Mouse (Mus musculus) c-Kit-positive CD71-negative TER-119-negative erythroid progenitor cells, embryonic 14.5 days (primary cell): ENCODE results near the gene Klrb1a.

ENCODE experiments used
- DNase-seq: peaks from one replicate; pipeline ENCODE4 v3.0.0-alpha.2; 2013; ENCODE audit warnings: low read depth

Klrb1a gene

DNA sequence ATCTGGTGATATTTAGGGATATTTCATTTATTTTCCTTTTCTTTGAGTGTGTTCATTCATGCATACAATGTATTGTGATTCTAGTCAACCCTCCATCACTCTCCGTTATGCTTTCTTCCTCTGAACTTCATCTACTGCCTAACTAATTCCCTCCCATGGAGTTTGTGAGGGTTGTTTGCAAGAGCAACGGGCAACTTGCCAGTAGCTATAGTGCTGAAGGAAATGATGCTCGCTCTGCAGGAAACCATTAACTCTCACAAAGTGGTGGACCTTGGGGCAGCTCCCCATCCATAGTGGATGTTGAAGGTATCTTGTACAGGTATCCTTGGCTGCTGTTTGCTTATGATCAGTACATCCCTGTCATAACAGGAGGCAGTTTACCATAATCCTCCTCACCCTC is 21.3 kb downstream of the Klrb1a start:
- no peak for DNase-seq

DNA sequence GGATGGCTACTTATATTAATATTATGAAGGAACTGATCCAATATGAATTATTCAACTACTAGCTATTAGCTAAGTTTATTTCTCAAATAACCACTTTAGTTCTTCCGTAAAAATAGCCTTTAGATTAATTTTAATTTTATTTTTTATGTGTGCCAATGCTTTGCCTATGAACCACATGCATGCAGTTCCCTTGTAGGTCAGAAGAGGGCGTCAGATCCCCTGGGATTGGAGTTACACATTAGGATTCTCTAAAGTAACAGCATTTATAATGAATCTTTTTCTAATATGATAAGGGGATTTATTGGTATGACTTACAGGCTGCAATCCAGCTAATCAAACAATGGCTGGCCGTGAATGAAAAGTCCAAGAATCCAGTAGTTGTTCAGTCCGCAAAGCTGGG is 23.8 kb downstream of the Klrb1a start:
- DNase-seq = no peak

DNA sequence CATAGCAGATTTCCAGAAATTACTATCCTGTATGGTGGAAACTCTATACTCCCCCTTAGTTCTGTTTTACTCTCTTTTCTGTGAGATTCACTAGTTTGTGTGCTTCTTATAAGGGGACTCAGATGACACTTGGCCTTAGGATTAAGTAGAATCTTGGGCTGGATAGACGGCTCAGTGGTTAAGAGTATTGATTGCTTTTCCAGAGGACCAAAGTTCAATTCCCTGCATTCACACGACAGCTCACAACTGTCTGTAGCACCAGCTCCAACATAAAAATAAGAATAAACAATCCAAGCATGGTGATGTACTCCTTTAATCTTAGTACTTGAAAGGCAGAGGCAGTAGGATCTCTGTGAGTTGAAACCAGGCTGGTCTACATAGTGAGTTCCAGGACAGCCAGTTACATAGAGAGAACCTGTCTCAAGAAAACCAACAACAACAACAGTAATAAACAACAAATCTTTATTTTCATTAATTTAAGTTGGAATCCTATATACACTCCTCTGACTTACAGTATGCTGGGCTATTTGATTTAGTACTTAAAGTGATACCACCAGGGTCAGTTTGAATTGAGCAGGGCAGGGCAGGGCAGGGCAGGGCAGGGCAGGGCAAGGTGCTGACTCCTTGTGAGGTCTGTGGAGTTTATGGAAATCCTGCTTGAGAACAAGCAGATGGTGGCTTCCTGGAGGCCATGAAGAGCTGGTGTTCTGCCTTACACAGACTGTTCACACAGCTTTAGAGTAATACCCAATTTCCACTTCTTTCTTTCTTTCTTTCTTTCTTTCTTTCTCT is 24.9 kb downstream of the Klrb1a start:
- no peak for DNase-seq

DNA sequence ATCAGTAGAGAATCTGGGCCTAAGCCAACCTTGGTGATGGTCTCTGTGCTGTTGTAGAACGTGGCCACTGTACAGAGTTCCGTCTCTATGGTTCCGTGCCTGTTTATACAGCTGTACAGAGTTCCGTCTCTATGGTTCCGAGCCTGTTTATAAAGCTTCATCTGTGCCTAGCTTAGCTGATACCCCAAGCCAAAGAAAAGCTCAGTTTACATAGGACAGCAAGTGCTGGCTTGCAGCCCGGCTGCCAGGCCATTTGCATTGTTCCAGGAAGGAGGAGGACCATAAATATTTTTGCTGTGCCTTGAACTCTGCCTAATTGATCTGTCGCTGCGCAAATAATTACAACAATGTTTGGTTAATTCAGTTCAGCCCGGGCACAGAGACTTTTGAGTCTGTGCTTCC is 26.2 kb downstream of the Klrb1a start:
- DNase-seq = no peak

DNA sequence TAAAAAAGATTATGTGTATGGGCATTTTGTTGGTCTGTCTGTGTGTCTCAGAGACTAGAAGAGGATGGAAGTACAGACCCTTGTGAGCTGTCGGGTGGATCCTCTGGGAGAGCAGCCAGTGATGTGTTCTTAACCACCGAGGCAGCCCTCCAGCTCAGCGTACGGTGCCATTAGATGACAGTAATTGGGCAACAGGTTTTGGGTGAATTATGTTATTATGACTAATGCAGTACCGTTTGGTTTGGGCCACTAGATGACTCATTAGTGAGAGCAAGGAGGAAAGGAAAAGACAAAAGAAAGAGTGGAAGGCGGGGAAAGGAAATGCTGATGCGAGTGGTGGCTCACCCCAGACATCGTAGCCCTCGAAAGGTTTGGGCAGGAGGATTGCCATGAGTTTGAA is 28.7 kb downstream of the Klrb1a start:
- no peak for DNase-seq

DNA sequence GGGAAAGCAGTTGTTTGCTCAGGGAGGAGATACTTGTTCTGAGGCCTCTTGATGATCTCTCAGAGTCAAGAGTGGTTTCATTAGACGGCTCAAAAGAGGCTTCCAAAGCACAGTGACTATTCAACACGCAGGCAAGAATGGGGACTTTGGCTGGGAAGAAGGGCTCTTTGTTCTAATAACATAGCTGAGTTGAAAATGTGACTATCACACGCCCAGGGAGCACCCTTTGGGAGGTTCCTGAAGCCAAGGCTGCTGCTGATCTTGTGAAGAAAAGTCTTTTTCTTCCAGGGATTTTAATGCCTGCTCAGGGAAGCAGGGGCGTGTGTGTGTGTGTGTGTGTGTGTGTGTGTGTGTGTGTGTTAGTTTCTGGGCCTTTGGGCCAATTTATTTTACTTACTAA is 33.9 kb downstream of the Klrb1a start:
- no peak for DNase-seq

DNA sequence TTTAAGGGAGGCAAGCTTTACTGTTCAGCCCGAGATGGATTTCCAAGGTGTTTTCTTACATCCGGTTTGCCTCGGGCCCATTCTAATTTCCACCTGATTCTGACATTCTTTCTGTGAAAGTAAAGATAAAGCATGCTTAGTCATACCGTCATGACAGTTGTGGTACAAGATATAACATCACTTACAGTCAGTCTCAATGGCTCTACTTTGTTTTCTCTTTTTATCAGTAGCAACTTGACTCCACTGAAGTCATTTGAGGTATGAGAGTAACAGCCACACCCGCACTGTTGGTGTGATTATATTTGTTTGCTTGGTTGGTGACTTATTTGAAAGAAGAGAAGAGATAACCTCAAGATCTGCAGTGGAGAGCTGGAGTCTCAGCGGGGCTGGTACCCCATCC is 35.7 kb downstream of the Klrb1a start:
- DNase-seq = no peak

DNA sequence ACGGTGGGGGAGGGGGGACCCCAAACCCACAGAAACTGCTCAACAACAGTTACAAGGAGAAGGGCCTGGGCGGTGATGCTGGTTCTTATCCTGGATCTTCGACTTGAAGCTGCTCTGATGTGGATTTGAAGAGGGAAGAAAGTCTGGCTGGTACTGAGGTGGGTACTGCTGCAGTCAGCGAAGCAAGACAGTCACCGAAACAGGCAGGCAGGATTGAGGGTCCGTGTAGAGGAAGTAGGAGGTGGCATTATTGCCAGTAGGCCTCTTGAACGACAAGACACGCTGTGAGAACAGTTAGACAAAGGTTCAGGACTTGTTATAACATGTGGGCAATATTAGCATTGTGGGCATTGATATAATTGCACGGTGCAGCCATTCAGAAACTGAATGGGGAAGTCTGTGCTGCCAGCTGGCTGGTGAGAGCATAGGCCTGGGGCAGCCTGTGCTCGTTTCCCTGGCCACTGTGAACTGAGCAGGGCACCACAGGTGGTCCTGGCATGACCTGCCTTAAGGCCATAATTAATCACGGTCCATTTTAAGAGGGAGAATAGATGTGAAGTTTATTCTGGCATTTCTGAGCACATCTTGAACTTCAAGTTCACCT is 37.6 kb downstream of the Klrb1a start:
- DNase-seq = no peak

DNA sequence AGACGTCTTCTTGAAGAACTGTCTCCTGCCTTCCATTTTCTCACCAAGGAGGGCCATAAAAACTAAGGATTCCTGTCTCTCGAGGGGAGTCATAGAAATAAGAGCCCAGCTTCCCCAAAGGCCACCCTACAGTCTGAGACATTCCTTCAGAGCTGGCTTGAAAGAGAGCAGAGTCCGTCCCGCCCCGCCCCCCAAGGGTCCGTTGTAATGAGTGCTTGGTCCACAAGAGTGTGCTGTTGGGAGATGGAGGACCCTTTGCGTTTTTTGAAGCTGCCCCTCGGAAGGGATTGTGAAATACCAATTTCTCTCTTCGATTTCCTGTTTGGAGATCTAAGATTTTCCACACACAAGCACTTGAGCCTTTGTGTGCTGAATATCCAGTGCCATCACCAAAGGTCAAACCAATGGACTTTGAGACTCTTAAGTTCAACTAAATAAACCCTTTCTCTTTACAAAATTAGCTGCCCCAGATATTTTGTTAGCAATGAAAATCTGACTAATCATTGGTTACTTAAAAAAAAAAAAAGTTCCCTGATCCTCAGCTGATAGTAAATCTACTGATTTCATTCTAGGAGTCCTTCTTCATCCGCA is 39.2 kb downstream of the Klrb1a start:
- peak; percentile 28 for DNase-seq

DNA sequence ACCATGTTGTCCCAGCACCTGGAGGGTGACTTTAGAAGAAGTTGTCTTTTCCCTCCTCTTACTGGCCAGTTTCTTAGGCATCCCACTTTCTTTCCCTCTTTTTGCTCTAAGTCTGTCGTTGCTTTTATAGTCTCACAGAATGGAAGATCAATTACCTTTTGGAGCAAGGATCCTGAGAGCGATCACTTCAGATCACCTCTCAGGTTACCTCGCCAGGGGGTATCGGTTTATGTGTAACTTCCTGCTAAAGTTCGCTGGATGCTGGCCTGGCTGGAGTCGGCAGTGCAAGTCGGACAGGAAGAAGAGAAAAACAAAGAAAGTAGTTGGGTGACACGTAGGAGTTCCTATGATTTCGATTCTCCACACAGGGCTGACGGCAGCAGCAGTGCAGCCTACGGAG is 41.8 kb downstream of the Klrb1a start, which contains the start of gene A2ml1:
Gene A2ml1, minus strand, starts transcription at position 101 of the 400 bp plus-strand sequence.
- DNase-seq = no peak

DNA sequence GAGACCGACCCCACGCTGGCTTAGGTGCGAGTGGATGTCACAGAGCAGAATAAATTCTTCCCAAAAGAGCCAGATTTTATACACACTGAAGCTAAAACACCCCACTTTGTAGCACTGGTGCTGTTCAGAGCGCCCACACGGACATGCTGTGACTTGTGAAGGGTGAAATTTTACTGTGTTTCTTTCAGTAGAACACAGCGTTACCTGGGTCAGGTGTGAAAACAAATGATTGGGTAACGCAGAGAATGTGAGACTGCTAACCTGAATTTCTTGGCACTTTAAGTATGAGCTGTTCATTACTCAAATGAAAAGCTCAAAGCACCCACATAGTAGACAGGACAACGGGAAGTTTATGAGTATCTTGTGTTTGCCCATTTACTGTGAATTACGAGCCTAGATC is 46.0 kb downstream of the Klrb1a start:
- no peak for DNase-seq

DNA sequence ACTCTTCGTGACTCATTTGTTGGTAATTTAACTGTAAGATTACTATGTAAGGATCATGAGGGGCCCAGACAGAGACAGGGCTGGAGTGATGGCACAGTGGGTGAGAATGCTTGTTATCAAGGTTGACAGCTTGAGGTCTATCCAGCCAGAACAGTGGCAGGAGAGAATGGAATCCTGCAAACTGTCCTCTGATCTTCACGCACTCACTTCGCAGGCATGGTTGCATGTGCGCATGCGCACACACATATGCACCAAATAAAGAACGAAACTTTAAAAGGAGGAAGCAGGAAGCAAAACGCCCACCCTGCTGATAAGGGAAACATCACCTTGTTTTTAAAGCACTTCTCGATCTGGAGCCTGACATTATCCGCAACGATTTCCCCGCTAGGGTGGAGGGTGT is 56.7 kb downstream of the Klrb1a start:
- DNase-seq = no peak
